ENCODE assay signal across 24 mouse cellular contexts in the genomic region with DNA sequence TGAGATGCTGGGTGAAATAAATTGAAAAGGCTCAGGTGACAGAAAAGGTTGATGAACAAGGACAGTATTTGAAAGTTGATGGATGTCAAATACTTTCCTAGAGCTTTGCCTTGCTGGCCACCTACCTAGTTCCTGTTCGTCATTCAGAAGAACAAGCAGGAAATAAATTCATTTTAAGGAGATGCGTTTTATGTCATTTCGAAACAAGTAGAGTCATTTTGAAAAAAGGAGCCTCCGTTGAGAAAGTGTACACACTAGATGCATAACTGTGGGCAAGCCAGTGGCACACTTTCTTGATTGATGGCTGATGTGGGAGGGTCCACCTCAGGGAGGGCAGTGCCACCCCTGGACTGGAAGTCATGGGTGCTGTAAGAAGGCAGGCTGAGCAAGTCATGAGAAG.
A peak's percentile ranks its signal among the peaks of the same experiment; 100 is the strongest.
DNase-seq lines count a peak whose midpoint lies in the region; ATAC-seq and TF ChIP-seq lines count a peak whose summit lies in the region.
"Had no signal": no experiment of that assay in that cellular context is flagged by ENCODE, and none has a peak within 500 bp of the region (broad histone marks: within the 10 kb centered on the region; RNA-seq: fewer than 3 reads in every experiment).

No protein-coding gene starts in this region.

- no peak for TF ChIP-seq EP300 in stomach, postnatal 0 days (optimal IDR thresholded peaks at IDR 0.05)

- 87% methylated on average over 4 of the region's 4 CpGs for WGBS in stomach, embryonic 16.5 days
- whole genome bisulfite sequencing in stomach, postnatal 0 days, result 77% methylated on average over 4 of the region's 4 CpGs
- 90% methylated on average over 4 of the region's 4 CpGs for WGBS in hindbrain, embryonic 14.5 days

- no peaks in the 10 kb centered on the region; the same call in 1 of the 2 replicates for H3K9me3 ChIP-seq in stomach, embryonic 16.5 days (replicated peaks; ENCODE audit: control insufficient read depth, low read length)
- no peaks in the 10 kb centered on the region for H3K9me3 ChIP-seq in stomach, postnatal 0 days (ENCODE audit: control insufficient read depth, low read length)
- H3K9me3 ChIP-seq in hindbrain, embryonic 14.5 days (ENCODE audit: control insufficient read depth, low read length), result no peaks in the 10 kb centered on the region
- H3K9me3 ChIP-seq: embryonic facial prominence, embryonic 12.5 days; embryonic facial prominence, embryonic 15.5 days; heart, embryonic 10.5 days; hindbrain, embryonic 15.5 days had no signal

- DNase-seq in CD4-positive, CD25-positive, alpha-beta regulatory T cell, adult 2 months (ENCODE audit: low read depth, low spot score), result peak; percentile 15
- DNase-seq in stomach, postnatal 0 days (ENCODE audit: low spot score), result no peak
- DNase-seq in induced T-regulatory cell, adult 2 months (ENCODE audit: low read depth), result peak; percentile 43
- no peak for DNase-seq in c-Kit-positive CD71-positive TER-119-positive erythroid progenitor cells, embryonic 14.5 days (ENCODE audit: low spot score)
- no peak for DNase-seq in hindbrain, embryonic 14.5 days (ENCODE audit: low spot score)
- DNase-seq: adrenal gland, adult 8-10 months; adrenal gland, postnatal 25 days; B cell, adult 2 months; cerebellum, adult 2 months; cerebellum, adult 9-11 months; cerebellum, postnatal 25 days; forebrain, postnatal 0 days; gastrocnemius, adult 2 months; gastrocnemius, postnatal 14 days; heart, adult 11 months had no signal

- H3K4me2 ChIP-seq in stomach, embryonic 16.5 days (ENCODE audit: low read depth, low read length), result no peak overlapping the region
- no peak overlapping the region for H3K4me2 ChIP-seq in stomach, postnatal 0 days (replicated peaks; ENCODE audit: low read depth)
- H3K4me2 ChIP-seq in hindbrain, embryonic 14.5 days (replicated peaks), result no peak overlapping the region
- H3K4me2 ChIP-seq: embryonic facial prominence, embryonic 12.5 days; embryonic facial prominence, embryonic 15.5 days; heart, embryonic 13.5 days; hindbrain, embryonic 15.5 days had no signal

- no peak for ATAC-seq in CD4-positive, CD25-positive, alpha-beta regulatory T cell, adult 4 months
- peak; percentile 16; the same call in 1 of the 2 replicates for ATAC-seq in stomach, embryonic 16.5 days (ENCODE audit: insufficient read depth, low FRiP score)
- no peak for ATAC-seq in stomach, postnatal 0 days (ENCODE audit: low FRiP score, low TSS enrichment)
- no peak for ATAC-seq in hindbrain, embryonic 14.5 days (ENCODE audit: low FRiP score)
- ATAC-seq: forebrain, embryonic 14.5 days; forebrain, postnatal 0 days; intestine, embryonic 16.5 days had no signal

- 0 out of 2 replicates have a peak, but pooled peaks cover 12% of the 10 kb centered on the region for H3K4me1 ChIP-seq in stomach, embryonic 16.5 days (ENCODE audit: control insufficient read depth, insufficient read depth, low read length)
- no peaks in the 10 kb centered on the region for H3K4me1 ChIP-seq in stomach, postnatal 0 days (replicated peaks; ENCODE audit: control insufficient read depth, insufficient read depth)
- H3K4me1 ChIP-seq in hindbrain, embryonic 14.5 days (replicated peaks; ENCODE audit: control insufficient read depth, insufficient read depth, low read length), result no peaks in the 10 kb centered on the region
- H3K4me1 ChIP-seq: embryonic facial prominence, embryonic 12.5 days; embryonic facial prominence, embryonic 15.5 days; hindbrain, embryonic 15.5 days had no signal

- TF ChIP-seq CTCF in stomach, postnatal 0 days (IDR thresholded peaks at IDR 0.05; ENCODE audit: low read depth), result no peak

- no peak overlapping the region for H3K27ac ChIP-seq in stomach, embryonic 16.5 days (ENCODE audit: low read length)
- H3K27ac ChIP-seq in stomach, postnatal 0 days (replicated peaks), result no peak overlapping the region
- no peak overlapping the region for H3K27ac ChIP-seq in hindbrain, embryonic 14.5 days
- H3K27ac ChIP-seq: embryonic facial prominence, embryonic 12.5 days; embryonic facial prominence, embryonic 15.5 days; gastrocnemius, adult 2 months; heart, embryonic 10.5 days; heart, embryonic 13.5 days; hindbrain, embryonic 15.5 days had no signal

- H3K36me3 ChIP-seq in stomach, embryonic 16.5 days (ENCODE audit: control insufficient read depth, insufficient read depth, low read length), result no peaks in the 10 kb centered on the region
- H3K36me3 ChIP-seq in stomach, postnatal 0 days (ENCODE audit: control insufficient read depth, insufficient read depth, low read length), result no peaks in the 10 kb centered on the region
- H3K36me3 ChIP-seq in hindbrain, embryonic 14.5 days (replicated peaks; ENCODE audit: control insufficient read depth, insufficient read depth), result no peaks in the 10 kb centered on the region
- H3K36me3 ChIP-seq: embryonic facial prominence, embryonic 12.5 days; embryonic facial prominence, embryonic 15.5 days; heart, embryonic 10.5 days; heart, embryonic 13.5 days; hindbrain, embryonic 15.5 days had no signal

- no peak overlapping the region for H3K4me3 ChIP-seq in stomach, embryonic 16.5 days (replicated peaks; ENCODE audit: low read length)
- no peak overlapping the region for H3K4me3 ChIP-seq in stomach, postnatal 0 days (ENCODE audit: low read depth, low read length)
- no peak overlapping the region for H3K4me3 ChIP-seq in hindbrain, embryonic 14.5 days (replicated peaks; ENCODE audit: low read length)
- H3K4me3 ChIP-seq: embryonic facial prominence, embryonic 12.5 days; embryonic facial prominence, embryonic 15.5 days; gastrocnemius, adult 2 months; heart, embryonic 10.5 days; heart, embryonic 13.5 days; hindbrain, embryonic 15.5 days had no signal

- no peak overlapping the region for H3K9ac ChIP-seq in stomach, embryonic 16.5 days (ENCODE audit: low read length)
- no peak overlapping the region for H3K9ac ChIP-seq in stomach, postnatal 0 days (ENCODE audit: low read length)
- H3K9ac ChIP-seq in hindbrain, embryonic 14.5 days, result no peak overlapping the region
- H3K9ac ChIP-seq: embryonic facial prominence, embryonic 12.5 days; embryonic facial prominence, embryonic 15.5 days; forebrain, postnatal 0 days; heart, embryonic 13.5 days; hindbrain, embryonic 15.5 days had no signal

- no peaks in the 10 kb centered on the region for H3K27me3 ChIP-seq in stomach, embryonic 16.5 days (ENCODE audit: control insufficient read depth, insufficient read depth, low read length)
- H3K27me3 ChIP-seq in stomach, postnatal 0 days (ENCODE audit: control insufficient read depth, insufficient read depth, low read length), result no peaks in the 10 kb centered on the region
- no peaks in the 10 kb centered on the region for H3K27me3 ChIP-seq in hindbrain, embryonic 14.5 days (ENCODE audit: control insufficient read depth, insufficient read depth, low read length)
- H3K27me3 ChIP-seq: embryonic facial prominence, embryonic 12.5 days; embryonic facial prominence, embryonic 15.5 days; heart, embryonic 13.5 days; hindbrain, embryonic 15.5 days had no signal

Comparison
In these comparisons a context has a peak if more than half of its experiments do, and no peak if none do; other contexts are left out.
1. DNase-seq: peak in CD4-positive, CD25-positive, alpha-beta regulatory T cell, adult 2 months (single experiment) and induced T-regulatory cell, adult 2 months (single experiment); none in stomach, postnatal 0 days (single experiment), c-Kit-positive CD71-positive TER-119-positive erythroid progenitor cells, embryonic 14.5 days (single experiment) and hindbrain, embryonic 14.5 days (single experiment).